Mouse (Mus musculus): Measurements from ENCODE around the gene Lhx9.

- no peak for TF ChIP-seq CTCF (IDR thresholded peaks at IDR 0.05; ENCODE audit: borderline replicate concordance, insufficient read depth, low read depth, low read length)
- no peak for TF ChIP-seq POLR2A (IDR thresholded peaks at IDR 0.05; ENCODE audit: borderline replicate concordance, insufficient read depth, low read length)
Observed at GRCm38 (mm10) chr1:138826841-138827240, 21.5 kb downstream of the Lhx9 start.
